Mouse (Mus musculus): ENCODE measurements around the gene Acr. TPM values are rescaled to one million over a fixed set of nuclear protein-coding genes. Genes with fewer than 3 reads are reported as not detected.

Gene Acr
- polyA plus RNA-seq, 1 experiment from 2014 or later: 0.22 TPM

GRCm38 (mm10) chr15:89622959-89623625, 55.0 kb downstream of the Acr start:
- ATAC-seq (ENCODE audit: low read depth) (no peak), DNase-seq (ENCODE audit: low spot score) (no peak)
- no peak overlapping the region for H3K4me3 ChIP-seq (ENCODE audit: low read depth, low read length)
- no peak overlapping the region for H3K27ac ChIP-seq (replicated peaks; ENCODE audit: low read depth, low read length)
- H3K4me1 ChIP-seq (ENCODE audit: control insufficient read depth, insufficient read depth, low read length): no peaks in the 10 kb centered on the region
- H3K9me3 ChIP-seq (ENCODE audit: control insufficient read depth, low read length): no peaks in the 10 kb centered on the region
- no peaks in the 10 kb centered on the region for H3K27me3 ChIP-seq (replicated peaks; ENCODE audit: control insufficient read depth, insufficient read depth, low read length)
- no peak overlapping the region for H3K4me2 ChIP-seq (ENCODE audit: low read depth, low read length)
- 55% methylated on average over 5 of the region's 5 CpGs for WGBS
- H3K9ac ChIP-seq (ENCODE audit: low read depth, low read length): no peak overlapping the region
- H3K36me3 ChIP-seq (ENCODE audit: control insufficient read depth, insufficient read depth, low read length): no peaks in the 10 kb centered on the region

- 0 out of 2 replicates have a peak, but pooled peaks have one; percentile 26 for ATAC-seq (ENCODE audit: low read depth)
- H3K9me3 ChIP-seq (ENCODE audit: control insufficient read depth, low read length): no peaks in the 10 kb centered on the region
- WGBS: 10% methylated on average over 6 of the region's 6 CpGs
Measured at GRCm38 (mm10) chr15:89623626-89623959, 55.5 kb downstream of the Acr start.

More at GRCm38 (mm10) chr15:89623626-89623959, 55.5 kb downstream of the Acr start:
- no peaks in the 10 kb centered on the region for H3K4me1 ChIP-seq (ENCODE audit: control insufficient read depth, insufficient read depth, low read length)
- H3K9ac ChIP-seq (ENCODE audit: low read depth, low read length): no peak overlapping the region
- peak; percentile 76 for DNase-seq (ENCODE audit: low spot score)
- no peak overlapping the region for H3K4me3 ChIP-seq (ENCODE audit: low read depth, low read length)
- H3K27me3 ChIP-seq (replicated peaks; ENCODE audit: control insufficient read depth, insufficient read depth, low read length): no peaks in the 10 kb centered on the region
- no peaks in the 10 kb centered on the region for H3K36me3 ChIP-seq (ENCODE audit: control insufficient read depth, insufficient read depth, low read length)
- no peak overlapping the region for H3K27ac ChIP-seq (replicated peaks; ENCODE audit: low read depth, low read length)
- no peak overlapping the region for H3K4me2 ChIP-seq (ENCODE audit: low read depth, low read length)

Other genes with a start within 250 kb of the Acr start
- gene Adm2, start 245.6 kb upstream of the Acr start, polyA plus RNA-seq (2014; fragmentation: Nextera tagmentation; extraction: Ambion mirVana): 0.21 TPM in 1 of 2 replicates, not detected in the other
- gene Miox, start 233.9 kb upstream of the Acr start, polyA plus RNA-seq (2014; fragmentation: Nextera tagmentation; extraction: Ambion mirVana): not detected in 2 replicates
- 47.8 and 59.1 TPM in 2 replicates for gene Lmf2, start 212.7 kb upstream of the Acr start, polyA plus RNA-seq (2014; fragmentation: Nextera tagmentation; extraction: Ambion mirVana)
- gene Ncaph2, start 212.6 kb upstream of the Acr start, polyA plus RNA-seq (2014; fragmentation: Nextera tagmentation; extraction: Ambion mirVana): 139 and 162 TPM in 2 replicates
- gene Sco2, start 194.5 kb upstream of the Acr start, polyA plus RNA-seq (2014; fragmentation: Nextera tagmentation; extraction: Ambion mirVana): 6.0 and 6.3 TPM in 2 replicates
- gene Tymp, start 191.3 kb upstream of the Acr start, polyA plus RNA-seq (2014; fragmentation: Nextera tagmentation; extraction: Ambion mirVana): 1.6 TPM in 2 replicates
- gene Odf3b, start 189.0 kb upstream of the Acr start, polyA plus RNA-seq (2014; fragmentation: Nextera tagmentation; extraction: Ambion mirVana): 1.3 and 1.7 TPM in 2 replicates
- not detected in 2 replicates for gene Klhdc7b, start 183.4 kb upstream of the Acr start, polyA plus RNA-seq (2014; fragmentation: Nextera tagmentation; extraction: Ambion mirVana)
- gene Syce3, start 157.8 kb upstream of the Acr start, polyA plus RNA-seq (2014; fragmentation: Nextera tagmentation; extraction: Ambion mirVana): not detected in 2 replicates
- 3.9 and 7.7 TPM in 2 replicates for gene Cpt1b, start 142.5 kb upstream of the Acr start, polyA plus RNA-seq (2014; fragmentation: Nextera tagmentation; extraction: Ambion mirVana)
- gene C730034F03Rik, start 138.7 kb upstream of the Acr start, polyA plus RNA-seq (2014; fragmentation: Nextera tagmentation; extraction: Ambion mirVana): 1.1 and 2.3 TPM in 2 replicates
- not detected in 2 replicates for gene Gm44502, start 138.6 kb upstream of the Acr start, polyA plus RNA-seq (2014; fragmentation: Nextera tagmentation; extraction: Ambion mirVana)
- gene Chkb, start 138.4 kb upstream of the Acr start, polyA plus RNA-seq (2014; fragmentation: Nextera tagmentation; extraction: Ambion mirVana): 44.7 and 48.1 TPM in 2 replicates
- 4.3 and 5.2 TPM in 2 replicates for gene Mapk8ip2, start 114.4 kb upstream of the Acr start, polyA plus RNA-seq (2014; fragmentation: Nextera tagmentation; extraction: Ambion mirVana)
- 18.5 and 20.7 TPM in 2 replicates for gene Arsa, start 90.9 kb upstream of the Acr start, polyA plus RNA-seq (2014; fragmentation: Nextera tagmentation; extraction: Ambion mirVana)
- 1.9 and 2.0 TPM in 2 replicates for gene Shank3, start 68.7 kb upstream of the Acr start, polyA plus RNA-seq (2014; fragmentation: Nextera tagmentation; extraction: Ambion mirVana)
- 44.4 and 45.7 TPM in 2 replicates for gene Rabl2, start 23.6 kb downstream of the Acr start, polyA plus RNA-seq (2014; fragmentation: Nextera tagmentation; extraction: Ambion mirVana)

Measured in embryonic facial prominence, embryonic 14.5 days (tissue).